Mouse (Mus musculus): Measurements from ENCODE around the gene Scn2a.
"Not testable (repeated sequence)": the region's sequence is repeated elsewhere in the genome, so short reads cannot be mapped to it uniquely, and the experiment has no call there.

The Scn2a gene

DNA sequence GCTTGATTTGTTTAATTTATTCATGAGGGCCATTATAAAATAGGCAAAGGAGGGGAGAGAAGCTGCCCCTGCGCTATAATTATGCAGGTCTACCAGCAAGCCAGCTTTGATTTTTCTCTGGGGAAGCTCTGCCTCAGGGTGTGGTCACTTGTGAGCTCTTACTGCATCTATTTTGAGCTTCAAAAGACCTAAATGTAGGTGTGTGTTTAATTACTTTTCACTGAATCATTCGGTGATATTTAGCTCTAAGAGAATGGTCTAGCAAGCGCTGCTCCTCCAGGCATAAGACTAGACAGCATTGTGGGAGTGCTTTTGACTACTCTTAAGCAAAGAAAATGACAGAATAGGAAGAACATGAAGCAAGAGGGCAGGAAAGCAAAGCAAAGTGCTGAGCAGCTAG lies 80.6 kb downstream of the Scn2a start:
- DNase-seq: no peak

DNA sequence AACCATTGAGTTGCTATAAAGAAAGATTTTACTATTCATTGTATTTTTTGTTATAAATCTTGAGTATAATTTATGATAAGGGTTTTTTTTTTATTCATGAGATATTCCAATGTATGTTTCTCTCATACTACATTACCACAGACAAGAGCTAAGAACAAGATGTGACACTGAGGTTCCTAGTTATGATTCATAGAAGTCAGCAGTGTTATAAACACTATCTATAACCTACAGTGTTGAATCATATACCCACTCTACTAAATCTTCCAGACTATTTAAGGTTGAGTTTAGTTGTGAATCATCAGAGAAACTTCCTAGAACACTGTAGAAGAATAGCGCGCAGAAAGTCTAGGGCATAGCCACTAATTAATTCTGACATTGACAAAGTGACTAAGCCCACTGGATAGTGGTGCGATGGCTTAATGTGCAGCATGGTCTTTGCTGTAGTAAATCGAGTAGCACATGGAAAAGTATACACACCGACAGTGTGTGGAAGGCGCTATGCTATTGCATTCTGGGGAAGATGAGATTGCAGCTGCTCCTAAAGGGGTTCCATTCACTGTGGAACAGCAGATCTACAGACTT lies 101.7 kb downstream of the Scn2a start:
- DNase-seq: no peak

DNA sequence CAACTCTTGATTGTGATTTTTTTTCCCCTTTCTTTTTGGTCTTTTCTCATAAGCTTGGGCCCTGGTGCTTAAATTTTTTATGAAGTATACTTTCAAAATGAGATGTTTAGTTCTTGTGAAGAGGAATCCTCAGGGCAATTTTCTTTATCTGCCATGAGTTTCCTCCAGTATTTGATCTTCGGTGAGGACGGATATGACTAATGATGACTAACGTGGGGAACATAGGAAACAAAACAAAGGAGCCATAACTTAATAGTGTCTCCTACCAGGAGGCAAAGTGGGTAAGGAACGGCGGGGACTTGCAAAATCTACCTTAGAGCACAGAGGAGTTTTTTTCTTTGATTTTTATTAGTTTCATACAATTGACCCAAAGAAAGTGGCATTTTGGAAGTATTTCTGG lies 124.8 kb downstream of the Scn2a start:
- peak; percentile 3 for DNase-seq

DNA sequence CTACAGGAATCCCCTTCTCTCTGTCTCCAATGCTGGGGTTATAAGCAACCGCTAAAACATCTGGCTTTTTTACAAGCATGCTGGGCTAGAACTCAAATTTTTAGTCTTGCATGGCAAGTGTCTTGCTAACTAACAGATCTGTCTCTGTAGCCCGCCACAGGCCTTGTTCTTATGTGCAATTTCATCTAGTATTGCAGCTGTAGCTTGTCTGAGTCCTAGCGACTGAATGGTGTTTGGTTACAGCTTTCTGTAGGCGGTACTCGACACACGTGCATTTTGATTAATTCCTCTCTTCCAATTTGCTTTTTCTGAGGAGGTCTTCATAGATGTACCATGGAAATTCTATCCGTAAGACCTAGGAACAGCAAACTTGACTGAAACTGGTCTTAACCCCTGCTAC lies 161.9 kb downstream of the Scn2a start:
- DNase-seq: no peak

DNA sequence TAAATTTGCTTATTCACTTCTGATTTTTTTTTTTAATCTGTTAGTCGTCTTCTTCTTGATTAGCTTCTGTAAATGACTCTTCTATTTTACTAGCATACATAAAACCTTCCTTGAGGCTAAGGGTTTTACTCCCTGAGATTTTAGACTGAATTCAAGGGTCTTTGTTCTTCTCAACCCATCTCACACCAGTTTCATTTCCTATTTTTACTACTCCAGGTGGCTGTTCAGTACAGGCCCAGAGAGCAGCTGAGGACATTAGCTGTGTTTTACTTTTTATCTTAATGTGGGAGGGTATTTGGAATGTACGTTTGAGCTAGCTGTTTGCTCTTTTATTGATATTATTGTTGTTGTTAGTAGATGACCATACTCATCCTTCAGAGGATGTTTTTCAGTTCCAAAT lies 162.8 kb downstream of the Scn2a start:
- DNase-seq: no peak

DNA sequence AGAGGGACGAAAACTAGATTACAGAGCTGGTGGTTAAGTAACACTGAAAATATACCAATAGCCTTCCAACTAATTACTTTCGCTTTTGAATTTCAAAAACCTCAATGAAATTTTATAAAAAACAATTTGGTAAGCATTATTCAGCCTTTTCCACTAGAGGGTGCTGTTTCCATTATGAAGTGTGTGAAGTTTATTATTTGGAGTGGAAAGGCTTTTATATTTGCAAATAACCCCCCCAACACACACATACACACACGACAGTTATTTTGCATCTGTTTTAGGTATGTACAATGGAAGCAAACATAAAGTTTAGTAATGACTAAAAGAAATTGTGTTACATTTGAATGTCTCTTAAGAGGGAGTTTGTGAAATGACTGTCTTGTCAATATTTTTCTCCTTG lies 171.9 kb downstream of the Scn2a start:
- peak; percentile 26 for DNase-seq

DNA sequence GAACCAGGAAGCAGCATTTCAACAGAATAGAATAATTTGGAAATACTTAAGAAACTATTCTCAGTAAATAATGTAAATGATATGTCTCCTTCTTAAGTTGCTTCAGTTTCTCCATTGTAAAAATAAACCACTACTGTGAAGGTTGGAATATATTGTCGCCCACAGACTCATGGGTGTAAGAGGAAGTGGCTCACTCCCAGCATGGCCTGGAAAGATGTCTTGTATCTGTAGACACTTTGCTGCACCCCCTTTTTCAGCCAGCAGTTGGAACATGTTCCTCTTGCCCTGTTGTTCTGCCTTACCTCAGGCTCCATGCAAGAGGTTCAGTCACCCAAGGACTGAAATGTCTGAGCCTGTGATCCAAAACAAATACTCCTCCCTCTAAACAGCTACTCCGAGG lies 173.0 kb downstream of the Scn2a start:
- DNase-seq: no peak

DNA sequence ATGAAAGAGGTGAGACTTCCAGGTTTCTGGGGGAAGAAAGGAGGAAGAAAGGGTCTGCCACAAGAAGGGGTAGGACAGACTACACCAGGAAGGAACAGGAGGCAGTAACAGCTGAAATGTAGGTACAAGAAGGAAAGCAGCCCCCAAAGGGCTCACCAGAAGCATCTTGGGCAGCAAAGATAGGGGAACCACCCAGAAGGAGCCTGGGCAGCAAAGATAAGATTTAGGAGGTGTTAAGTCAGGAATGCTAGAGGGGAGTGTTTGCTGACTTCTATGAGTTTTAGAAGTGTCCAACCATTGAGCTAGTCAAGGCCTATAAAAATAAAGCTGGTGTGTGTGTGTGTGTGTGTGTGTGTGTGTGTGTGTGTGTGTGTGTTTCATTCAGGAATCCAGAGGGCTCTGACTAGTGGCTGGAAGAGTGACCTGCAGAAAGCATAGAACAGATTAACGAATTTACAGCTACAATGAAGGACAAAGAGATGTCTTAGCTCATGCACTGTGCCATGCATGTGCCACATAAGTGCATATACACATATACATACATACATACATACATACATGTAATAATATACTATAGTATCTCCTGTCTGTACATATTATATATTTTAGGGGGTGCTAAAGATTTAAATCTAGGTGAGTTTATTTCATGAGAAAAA lies 180.6 kb downstream of the Scn2a start:
- no peak for DNase-seq

DNA sequence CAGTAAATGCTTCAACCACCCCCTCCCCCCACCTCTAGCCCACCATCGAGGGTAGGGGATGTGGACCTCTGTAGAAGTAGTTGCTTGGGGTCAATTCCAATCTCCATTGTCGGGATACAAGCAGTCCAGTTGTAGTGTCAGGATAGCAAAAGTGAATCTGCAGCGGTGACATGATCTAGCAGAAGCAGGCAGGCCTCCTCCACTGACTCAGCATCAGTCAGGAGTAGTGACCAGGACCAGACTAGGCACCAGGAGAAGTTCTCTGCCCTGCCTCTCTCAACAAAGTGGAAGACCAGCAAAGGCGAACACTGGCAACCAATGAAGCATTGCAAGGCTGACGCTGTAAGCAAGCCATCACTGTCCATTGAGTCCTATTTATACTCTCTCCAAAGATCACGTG lies 186.0 kb downstream of the Scn2a start:
- DNase-seq: no peak

DNA sequence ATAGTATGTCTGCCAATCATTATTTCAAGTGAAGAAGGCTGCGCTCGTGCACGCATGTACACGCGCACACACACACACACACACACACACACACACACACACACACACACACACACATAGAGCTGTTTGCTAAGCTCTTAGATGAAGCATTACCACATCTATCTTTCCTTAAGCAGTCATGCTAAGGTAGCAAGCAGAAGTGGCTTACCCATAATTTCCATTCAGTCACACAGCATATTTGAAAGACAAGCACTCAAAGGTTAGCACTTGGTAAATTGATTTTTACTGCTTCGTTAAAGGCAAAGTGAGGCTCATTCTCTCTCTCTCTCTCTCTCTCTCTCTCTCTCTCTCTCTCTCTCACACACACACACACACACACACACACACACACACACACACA lies 190.6 kb downstream of the Scn2a start:
- not testable (repeated sequence) for DNase-seq

Data from kidney, adult 9 months (tissue).